Mouse (Mus musculus): Measurements from ENCODE around the gene Rasgef1b.

DNA sequence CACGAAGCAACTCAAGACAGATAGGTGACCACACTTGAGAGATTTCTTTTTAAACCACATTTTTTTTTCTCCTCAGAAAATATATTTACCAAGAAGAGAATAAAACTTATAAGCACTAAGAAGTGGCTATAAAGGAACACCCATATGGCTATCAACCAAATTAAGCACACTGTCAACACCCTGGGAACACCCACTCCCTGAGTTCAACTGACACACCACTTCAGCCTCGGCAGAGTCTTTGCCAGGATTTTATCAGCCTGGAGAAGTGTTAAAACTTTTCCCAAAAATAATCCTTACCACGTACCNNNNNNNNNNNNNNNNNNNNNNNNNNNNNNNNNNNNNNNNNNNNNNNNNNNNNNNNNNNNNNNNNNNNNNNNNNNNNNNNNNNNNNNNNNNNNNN, 368.3 kb downstream of the Rasgef1b start:
- TF ChIP-seq IRF4 (IDR thresholded peaks at IDR 0.05; ENCODE audit: low read depth, low read length) (no peak), CTCF (conservative IDR thresholded peaks at IDR 0.05 in 1 of 2, IDR thresholded peaks at IDR 0.05 in 1 of 2; ENCODE audit: low read depth in 2 of 2, low read length in 2 of 2) (no peak), CHD2 (IDR thresholded peaks at IDR 0.05; ENCODE audit: low read length) (no peak), TBP (conservative IDR thresholded peaks at IDR 0.05; ENCODE audit: low read depth, low read length) (no peak), POLR2A (IDR thresholded peaks at IDR 0.05; ENCODE audit: low read depth, low read length) (no peak), ZMIZ1 (IDR thresholded peaks at IDR 0.05; ENCODE audit: low read depth, low read length) (no peak), JUND (conservative IDR thresholded peaks at IDR 0.05; ENCODE audit: low read depth, low read length) (no peak), HCFC1 (IDR thresholded peaks at IDR 0.05; ENCODE audit: low read depth, low read length) (no peak), USF2 (conservative IDR thresholded peaks at IDR 0.05; ENCODE audit: low read depth, low read length) (no peak)
